Comparison of ENCODE assay signal across 8 mouse cellular contexts in the genomic region with DNA sequence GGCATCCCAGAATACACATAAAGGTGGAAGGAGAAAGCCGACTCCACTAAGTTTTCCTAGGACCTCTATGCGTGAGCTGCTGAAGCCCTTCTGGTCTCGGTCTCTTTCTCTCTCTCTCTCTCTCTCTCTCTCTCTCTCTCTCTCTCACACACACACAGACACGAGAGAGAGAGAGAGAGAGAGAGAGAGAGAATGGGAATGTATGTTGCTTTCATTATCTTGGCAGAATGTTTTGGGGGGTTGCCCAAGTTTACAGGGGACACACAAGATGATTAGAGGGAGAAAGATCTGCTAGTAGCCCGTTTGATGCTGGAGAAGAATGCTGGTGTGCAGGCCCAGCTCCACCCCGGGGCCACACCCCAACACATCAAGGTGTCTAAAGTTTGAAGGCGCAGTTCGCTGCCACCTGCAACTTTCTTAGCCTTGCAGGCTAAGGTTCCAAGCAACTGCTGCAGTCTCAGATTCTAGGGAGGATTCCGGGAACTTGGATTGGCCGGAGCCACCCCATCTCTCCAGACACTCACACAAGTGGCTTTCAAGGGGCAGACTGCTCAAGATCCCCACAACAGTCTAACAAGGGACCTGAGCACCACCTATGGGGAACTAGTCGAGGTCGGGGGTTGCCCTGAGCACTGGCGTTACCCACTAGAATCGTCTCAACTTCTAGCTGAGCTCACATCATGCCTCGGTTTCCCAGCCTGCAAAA. TPM values are rescaled to one million over a fixed set of nuclear protein-coding genes. Genes with fewer than 3 reads are reported as not detected.
DNase-seq lines count a peak whose midpoint lies in the region; ATAC-seq lines count a peak whose summit lies in the region.
"Had no signal": no experiment of that assay in that cellular context is flagged by ENCODE, and none has a peak within 500 bp of the region (broad histone marks: within the 10 kb centered on the region; RNA-seq: fewer than 3 reads in every experiment).

No protein-coding gene starts in this region.

- H3K27me3 ChIP-seq in megakaryocyte, embryonic 14.5 days (replicated peaks) = peaks cover 8% of the 10 kb centered on the region
- H3K27me3 ChIP-seq in embryonic facial prominence, embryonic 11.5 days (ENCODE audit: control insufficient read depth, insufficient read depth, low read length) = peaks cover 25% of the 10 kb centered on the region

- peaks cover 73% of the 10 kb centered on the region for H3K4me1 ChIP-seq in megakaryocyte, embryonic 14.5 days
- H3K4me1 ChIP-seq in embryonic facial prominence, embryonic 11.5 days (ENCODE audit: control insufficient read depth, insufficient read depth, low read length) = peaks cover 7% of the 10 kb centered on the region; the same call in 1 of the 2 replicates

- peaks cover 33% of the 10 kb centered on the region for H3K36me3 ChIP-seq in megakaryocyte, embryonic 14.5 days (replicated peaks; ENCODE audit: low read length)
- H3K36me3 ChIP-seq in embryonic facial prominence, embryonic 11.5 days (replicated peaks; ENCODE audit: control insufficient read depth, insufficient read depth, low read depth, low read length) = no peaks in the 10 kb centered on the region; the same call in 1 of the 2 replicates

- DNase-seq in embryonic facial prominence, embryonic 11.5 days (ENCODE audit: low spot score) = no peak
- DNase-seq in induced T-regulatory cell, adult 2 months (ENCODE audit: low read depth) = peak; percentile 72
- peak; percentile 26 to 47 for DNase-seq in natural killer cell, adult 2 months (ENCODE audit: low spot score in 2 of 2)
- DNase-seq in adrenal gland, adult (ENCODE audit: inconsistent age in 2 of 2, low spot score in 1 of 2) = no peak

- H3K27ac ChIP-seq in embryonic facial prominence, embryonic 11.5 days (replicated peaks; ENCODE audit: low read depth, low read length) = 0 out of 2 replicates have a peak overlapping the region, but pooled peaks have one; percentile 84

- ATAC-seq in megakaryocyte, adult 5-6 weeks (ENCODE audit: poor library complexity, severe bottlenecking) = no peak
- no peak for ATAC-seq in embryonic facial prominence, embryonic 11.5 days (replicated peaks; ENCODE audit: insufficient number of reproducible peaks, low FRiP score, low TSS enrichment, low read depth)
- no peak for ATAC-seq in inflammation-experienced regulatory T-cells, adult 6 months

- peak overlapping the region; percentile 74 for H3K4me2 ChIP-seq in embryonic facial prominence, embryonic 11.5 days (ENCODE audit: low read depth, low read length)

- WGBS in embryonic facial prominence, embryonic 11.5 days = 12% methylated on average over 15 of the region's 15 CpGs

- H3K9ac ChIP-seq in embryonic facial prominence, embryonic 11.5 days (replicated peaks; ENCODE audit: low read length) = peak overlapping the region; percentile 84; the same call in 1 of the 2 replicates

- H3K4me3 ChIP-seq in megakaryocyte, embryonic 14.5 days (replicated peaks) = peak overlapping the region; percentile 95
- H3K4me3 ChIP-seq in embryonic facial prominence, embryonic 11.5 days (ENCODE audit: low read depth, low read length) = peak overlapping the region; percentile 72

- 0 out of 2 replicates have a peak, but pooled peaks cover 6% of the 10 kb centered on the region for H3K9me3 ChIP-seq in megakaryocyte, embryonic 14.5 days
- H3K9me3 ChIP-seq in embryonic facial prominence, embryonic 11.5 days (replicated peaks; ENCODE audit: control insufficient read depth, low read length) = no peaks in the 10 kb centered on the region

RNA-seq across cellular contexts. Expression of a gene that starts 0.9 kb away (rescaled TPM):
- polyA plus RNA-seq in megakaryocyte, embryonic 14.5 days (2012; ENCODE audit: insufficient read depth, low replicate concordance) = 89.7 and 142 TPM in 2 replicates
- 36.7 and 38.7 TPM in 2 replicates for total RNA-seq in megakaryocyte, adult 5-6 weeks (2015)
- total RNA-seq in megakaryocyte, adult 5-6 weeks (2017) = 59.2 and 67.8 TPM in 2 replicates
- polyA plus RNA-seq in embryonic facial prominence, embryonic 11.5 days (2014; fragmentation: Nextera tagmentation; extraction: Ambion mirVana) = 5.0 and 5.2 TPM in 2 replicates
- 1 to 10 TPM; 2.1 to 3.5 (median 2.4) TPM for polyA plus RNA-seq in inflammation-experienced regulatory T-cells, adult 6 months (2017; shearing (Covaris generic))

RNA-seq across cellular contexts. Expression of a gene that starts 4.9 kb away (rescaled TPM):
- polyA plus RNA-seq in megakaryocyte, embryonic 14.5 days (2012; ENCODE audit: insufficient read depth, low replicate concordance) = 418 and 597 TPM in 2 replicates
- 118 and 121 TPM in 2 replicates for total RNA-seq in megakaryocyte, adult 5-6 weeks (2015)
- 92.1 and 134 TPM in 2 replicates for total RNA-seq in megakaryocyte, adult 5-6 weeks (2017)
- 116 and 122 TPM in 2 replicates for polyA plus RNA-seq in embryonic facial prominence, embryonic 11.5 days (2014; fragmentation: Nextera tagmentation; extraction: Ambion mirVana)
- polyA plus RNA-seq in inflammation-experienced regulatory T-cells, adult 6 months (2017; shearing (Covaris generic)) = 100 to 1,000 TPM in 1 of 3 experiments, 10 to 100 TPM in 2; 96.5 to 106 (median 96.9) TPM

RNA-seq across cellular contexts. Expression of a gene that starts 9.2 kb away (rescaled TPM):
- polyA plus RNA-seq in megakaryocyte, embryonic 14.5 days (2012; ENCODE audit: insufficient read depth, low replicate concordance) = 2.7 and 4.5 TPM in 2 replicates
- total RNA-seq in megakaryocyte, adult 5-6 weeks (2015) = 0.18 and 0.29 TPM in 2 replicates
- total RNA-seq in megakaryocyte, adult 5-6 weeks (2017) = 0.26 and 0.77 TPM in 2 replicates
- 0.48 and 0.75 TPM in 2 replicates for polyA plus RNA-seq in embryonic facial prominence, embryonic 11.5 days (2014; fragmentation: Nextera tagmentation; extraction: Ambion mirVana)
- polyA plus RNA-seq in inflammation-experienced regulatory T-cells, adult 6 months (2017; shearing (Covaris generic)) = not detected

RNA-seq across cellular contexts. Expression of a gene that starts 15.3 kb away (rescaled TPM):
- not detected in 2 replicates for polyA plus RNA-seq in megakaryocyte, embryonic 14.5 days (2012; ENCODE audit: insufficient read depth, low replicate concordance)
- total RNA-seq in megakaryocyte, adult 5-6 weeks (2015) = not detected in 2 replicates
- total RNA-seq in megakaryocyte, adult 5-6 weeks (2017) = not detected in 2 replicates
- 4.3 and 11.5 TPM in 2 replicates for polyA plus RNA-seq in embryonic facial prominence, embryonic 11.5 days (2014; fragmentation: Nextera tagmentation; extraction: Ambion mirVana)
- 1 to 10 TPM in 1 of 3 experiments, not detected in 2; 5.5 TPM for polyA plus RNA-seq in inflammation-experienced regulatory T-cells, adult 6 months (2017; shearing (Covaris generic))
- polyA plus RNA-seq: gonadal fat pad, adult 2 months had no signal

RNA-seq across cellular contexts. Expression of a gene that starts 17.2 kb away (rescaled TPM):
- polyA plus RNA-seq in megakaryocyte, embryonic 14.5 days (2012; ENCODE audit: insufficient read depth, low replicate concordance) = 32.2 and 85.7 TPM in 2 replicates
- 12.0 and 13.6 TPM in 2 replicates for total RNA-seq in megakaryocyte, adult 5-6 weeks (2015)
- 17.5 and 18.0 TPM in 2 replicates for total RNA-seq in megakaryocyte, adult 5-6 weeks (2017)
- 36.5 and 36.9 TPM in 2 replicates for polyA plus RNA-seq in embryonic facial prominence, embryonic 11.5 days (2014; fragmentation: Nextera tagmentation; extraction: Ambion mirVana)
- 1 to 10 TPM; 5.7 to 7.9 (median 7.1) TPM for polyA plus RNA-seq in inflammation-experienced regulatory T-cells, adult 6 months (2017; shearing (Covaris generic))

Comparison
In these comparisons a context has a peak if more than half of its experiments do, and no peak if none do; other contexts are left out.
1. DNase-seq: peak in induced T-regulatory cell, adult 2 months (single experiment) and natural killer cell, adult 2 months (2 of 2); none in embryonic facial prominence, embryonic 11.5 days (single experiment) and adrenal gland, adult (0 of 2).
2. RNA of a gene that starts 0.9 kb away (polyA plus RNA-seq): 89.7 to 142 TPM in megakaryocyte, embryonic 14.5 days; 5.0 to 5.2 TPM in embryonic facial prominence, embryonic 11.5 days and 2.1 to 3.5 TPM in inflammation-experienced regulatory T-cells, adult 6 months; every median in the first group is over 10 times any median in the second.